Mouse (Mus musculus): ENCODE data around the gene Slc25a33. TPM values are rescaled to one million over a fixed set of nuclear protein-coding genes. Genes with fewer than 3 reads are reported as not detected.
"Not testable (repeated sequence)": the region's sequence is repeated elsewhere in the genome, so short reads cannot be mapped to it uniquely, and the experiment has no call there.

Gene Slc25a33
- polyA plus RNA-seq, 1 experiment from 2014 or later: 14.2 TPM

DNA sequence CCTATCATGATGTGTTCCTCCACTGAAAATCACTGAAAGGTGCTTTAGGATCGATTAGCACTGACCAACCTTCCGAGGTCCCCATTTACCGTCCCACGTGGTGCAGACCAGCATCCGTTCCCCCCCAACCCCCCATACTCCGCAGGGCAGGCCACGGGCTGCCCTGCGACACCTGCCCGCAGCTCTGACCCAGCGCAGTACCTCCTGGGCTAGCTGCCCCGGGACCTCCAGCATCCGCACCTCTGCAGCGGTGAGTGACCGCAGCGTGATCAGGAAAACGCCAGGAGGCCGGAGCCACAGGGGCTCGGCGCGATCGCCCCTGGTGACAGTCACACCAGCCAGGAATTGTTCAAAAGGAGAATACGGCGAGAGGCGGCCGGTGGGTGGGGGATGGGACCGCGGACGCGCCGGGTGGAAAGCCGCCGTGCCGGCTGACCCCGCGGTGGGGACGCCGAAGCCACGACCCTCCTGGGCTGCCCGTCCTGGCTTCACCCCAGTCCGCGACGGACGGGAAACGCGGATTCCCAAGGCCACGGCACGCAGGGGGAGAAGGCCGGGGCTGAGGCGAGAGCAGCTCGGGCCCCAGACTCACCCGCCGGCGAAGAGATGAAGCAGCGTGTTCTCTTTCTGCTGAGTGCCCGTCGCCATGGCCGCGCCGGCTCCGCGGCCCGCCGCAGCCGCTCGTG, 526 bp downstream of the Slc25a33 start:
- WGBS: under 1% methylated on average over 61 of the region's 65 CpGs
- H3K4me3 ChIP-seq (ENCODE audit: low read length): peak overlapping the region; percentile 77
- H3K9me3 ChIP-seq (ENCODE audit: low read length): no peaks in the 10 kb centered on the region
- H3K36me3 ChIP-seq (ENCODE audit: insufficient read depth, low read length): no peaks in the 10 kb centered on the region
- H3K27me3 ChIP-seq (ENCODE audit: insufficient read depth, low read length): no peaks in the 10 kb centered on the region
- ATAC-seq (ENCODE audit: low FRiP score, low TSS enrichment): peak; percentile 10
- H3K27ac ChIP-seq (ENCODE audit: low read length): peak overlapping the region; percentile 77
- peak overlapping the region; percentile 100 for H3K4me2 ChIP-seq (replicated peaks; ENCODE audit: low read depth, low read length)
- peak overlapping the region; percentile 82 for H3K9ac ChIP-seq (replicated peaks; ENCODE audit: low read length)
- peaks cover 31% of the 10 kb centered on the region for H3K4me1 ChIP-seq (ENCODE audit: insufficient read depth, low read length)

DNA sequence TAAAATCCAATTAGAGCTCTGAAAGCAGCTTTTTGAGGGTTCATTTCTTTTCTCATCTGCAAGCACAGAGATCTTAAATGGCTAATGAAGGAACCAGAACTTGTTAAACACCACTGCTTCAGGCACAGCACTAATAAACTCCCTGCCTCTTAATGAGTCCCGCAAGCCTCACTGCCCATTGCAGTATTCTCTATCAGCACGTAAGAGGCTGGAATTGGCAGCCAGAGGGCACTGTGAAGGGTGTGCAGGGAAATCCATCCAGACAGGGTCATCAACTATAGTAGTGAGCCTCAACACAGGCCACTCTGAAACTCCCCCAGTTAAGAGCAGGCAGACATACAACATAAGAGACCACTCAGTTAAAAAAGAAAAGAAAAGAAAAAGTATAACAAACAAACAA, 1.7 kb downstream of the Slc25a33 start:
- H3K4me2 ChIP-seq (replicated peaks; ENCODE audit: low read depth, low read length): peak overlapping the region; percentile 100; the same call in 1 of the 2 replicates
- H3K4me3 ChIP-seq (ENCODE audit: low read length): no peak overlapping the region
- H3K9ac ChIP-seq (replicated peaks; ENCODE audit: low read length): no peak overlapping the region
- WGBS: 30% methylated on average over 2 of the region's 2 CpGs
- ATAC-seq (ENCODE audit: low FRiP score, low TSS enrichment): no peak
- no peak overlapping the region for H3K27ac ChIP-seq (ENCODE audit: low read length)
- H3K9me3 ChIP-seq (ENCODE audit: low read length): no peaks in the 10 kb centered on the region
- H3K27me3 ChIP-seq (ENCODE audit: insufficient read depth, low read length): no peaks in the 10 kb centered on the region
- peaks cover 31% of the 10 kb centered on the region for H3K4me1 ChIP-seq (ENCODE audit: insufficient read depth, low read length)
- H3K36me3 ChIP-seq (ENCODE audit: insufficient read depth, low read length): no peaks in the 10 kb centered on the region

GRCm38 (mm10) chr4:149765201-149765600, 8.9 kb downstream of the Slc25a33 start:
- H3K4me1 ChIP-seq (ENCODE audit: insufficient read depth, low read length): no peaks in the 10 kb centered on the region
- no peak overlapping the region for H3K4me2 ChIP-seq (replicated peaks; ENCODE audit: low read depth, low read length)
- no peak for ATAC-seq (ENCODE audit: low FRiP score, low TSS enrichment)
- no peak overlapping the region for H3K9ac ChIP-seq (replicated peaks; ENCODE audit: low read length)
- 92% methylated on average over 5 of the region's 5 CpGs for WGBS
- H3K36me3 ChIP-seq (ENCODE audit: insufficient read depth, low read length): no peaks in the 10 kb centered on the region
- no peaks in the 10 kb centered on the region for H3K27me3 ChIP-seq (ENCODE audit: insufficient read depth, low read length)
- H3K9me3 ChIP-seq (ENCODE audit: low read length): no peaks in the 10 kb centered on the region
- H3K27ac ChIP-seq (ENCODE audit: low read length): no peak overlapping the region
- no peak overlapping the region for H3K4me3 ChIP-seq (ENCODE audit: low read length)

- Histone ChIP-seq H3K9me3 (ENCODE audit: low read length) (no peaks in the 10 kb centered on the region), H3K4me2 (replicated peaks; ENCODE audit: low read depth, low read length) (no peak overlapping the region), H3K4me1 (ENCODE audit: insufficient read depth, low read length) (no peaks in the 10 kb centered on the region), H3K27ac (ENCODE audit: low read length) (no peak overlapping the region), H3K4me3 (ENCODE audit: low read length) (no peak overlapping the region), H3K9ac (replicated peaks; ENCODE audit: low read length) (no peak overlapping the region), H3K27me3 (ENCODE audit: insufficient read depth, low read length) (no peaks in the 10 kb centered on the region), H3K36me3 (ENCODE audit: insufficient read depth, low read length) (no peaks in the 10 kb centered on the region)
- no peak for ATAC-seq (ENCODE audit: low FRiP score, low TSS enrichment)
- 75% methylated on average over 2 of the region's 2 CpGs for WGBS
Measured at GRCm38 (mm10) chr4:149763335-149763734, 10.7 kb downstream of the Slc25a33 start.

DNA sequence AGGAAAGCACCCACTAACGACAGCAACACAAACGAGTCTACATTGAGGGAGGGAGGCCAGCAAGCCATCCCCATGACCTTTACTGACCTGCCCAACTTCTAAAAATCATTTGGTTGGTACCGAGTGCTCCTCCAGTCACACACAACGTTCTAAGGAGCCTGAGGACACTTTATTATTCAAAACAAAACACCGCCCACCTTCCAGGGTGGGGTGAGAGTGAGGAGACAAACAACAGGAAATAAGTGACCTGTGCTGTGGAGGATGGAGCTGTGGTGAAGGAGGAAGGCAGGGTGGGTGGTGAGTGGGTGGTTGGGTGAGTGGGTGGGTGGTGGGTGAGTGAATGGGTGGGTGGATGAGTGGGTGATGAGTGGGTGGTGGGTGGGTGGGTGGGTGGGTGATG, 14.6 kb downstream of the Slc25a33 start:
- H3K27ac ChIP-seq (ENCODE audit: low read length): no peak overlapping the region

GRCm38 (mm10) chr4:149758423-149758822, 15.7 kb downstream of the Slc25a33 start:
- H3K27me3 ChIP-seq (ENCODE audit: insufficient read depth, low read length): no peaks in the 10 kb centered on the region
- no peak overlapping the region for H3K27ac ChIP-seq (ENCODE audit: low read length)
- H3K9ac ChIP-seq (replicated peaks; ENCODE audit: low read length): no peak overlapping the region
- ATAC-seq (ENCODE audit: low FRiP score, low TSS enrichment): no peak
- no peaks in the 10 kb centered on the region for H3K36me3 ChIP-seq (ENCODE audit: insufficient read depth, low read length)
- H3K4me3 ChIP-seq (ENCODE audit: low read length): no peak overlapping the region
- H3K9me3 ChIP-seq (ENCODE audit: low read length): no peaks in the 10 kb centered on the region
- no peaks in the 10 kb centered on the region for H3K4me1 ChIP-seq (ENCODE audit: insufficient read depth, low read length)
- H3K4me2 ChIP-seq (replicated peaks; ENCODE audit: low read depth, low read length): no peak overlapping the region
- 82% methylated on average over 6 of the region's 6 CpGs for WGBS

More for the DNA sequence above, 14.6 kb downstream of the Slc25a33 start:
- Histone ChIP-seq H3K4me2 (replicated peaks; ENCODE audit: low read depth, low read length) (no peak overlapping the region), H3K4me1 (ENCODE audit: insufficient read depth, low read length) (no peaks in the 10 kb centered on the region), H3K9me3 (ENCODE audit: low read length) (no peaks in the 10 kb centered on the region), H3K4me3 (ENCODE audit: low read length) (no peak overlapping the region), H3K9ac (replicated peaks; ENCODE audit: low read length) (no peak overlapping the region), H3K36me3 (ENCODE audit: insufficient read depth, low read length) (no peaks in the 10 kb centered on the region), H3K27me3 (ENCODE audit: insufficient read depth, low read length) (no peaks in the 10 kb centered on the region)
- ATAC-seq (ENCODE audit: low FRiP score, low TSS enrichment): no peak
- 52% methylated on average over 5 of the region's 5 CpGs for WGBS

DNA sequence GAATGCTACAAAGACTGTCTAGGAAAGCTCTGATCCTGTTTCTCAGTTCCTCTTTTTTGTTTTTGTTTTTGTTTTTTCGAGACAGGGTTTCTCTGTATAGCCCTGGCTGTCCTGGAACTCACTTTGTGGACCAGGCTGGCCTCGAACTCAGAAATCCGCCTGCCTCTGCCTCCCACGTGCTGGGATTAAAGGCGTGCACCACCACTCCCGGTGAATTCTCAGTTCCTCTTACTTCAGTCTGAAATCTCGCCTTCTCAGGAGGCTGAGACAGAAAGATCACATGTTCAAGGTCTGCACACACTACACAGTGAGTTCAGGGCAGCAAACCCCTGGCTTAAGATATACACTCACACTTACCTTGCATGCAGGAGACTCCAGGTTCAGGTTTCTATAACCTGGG, 17.5 kb downstream of the Slc25a33 start:
- H3K27ac ChIP-seq (ENCODE audit: low read length); H3K9ac ChIP-seq (replicated peaks; ENCODE audit: low read length); H3K27me3 ChIP-seq (ENCODE audit: insufficient read depth, low read length); H3K36me3 ChIP-seq (ENCODE audit: insufficient read depth, low read length); ATAC-seq (ENCODE audit: low FRiP score, low TSS enrichment); H3K4me3 ChIP-seq (ENCODE audit: low read length); H3K4me2 ChIP-seq (replicated peaks; ENCODE audit: low read depth, low read length); H3K4me1 ChIP-seq (ENCODE audit: insufficient read depth, low read length); H3K9me3 ChIP-seq (ENCODE audit: low read length): not testable (repeated sequence)
- WGBS: 91% methylated on average over 7 of the region's 7 CpGs

DNA sequence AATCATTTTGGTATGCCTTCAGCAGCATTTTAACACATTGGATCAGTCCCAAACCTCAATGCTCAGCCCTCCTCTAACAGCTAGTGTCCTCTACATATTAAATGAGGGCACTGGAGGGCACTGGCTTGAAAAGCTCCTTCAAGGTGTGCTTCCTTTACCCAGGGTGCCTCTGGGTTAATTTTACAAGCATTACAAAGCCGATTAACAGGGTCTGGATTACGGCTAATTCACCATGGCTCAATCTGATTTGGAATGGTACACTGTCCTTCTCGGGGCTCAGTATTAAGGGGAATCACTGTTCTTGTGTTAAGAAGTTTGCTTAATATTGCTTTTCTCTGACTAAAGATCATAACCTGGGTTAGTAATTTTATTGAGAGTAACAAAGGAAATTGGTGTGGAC, 21.2 kb downstream of the Slc25a33 start:
- H3K9ac ChIP-seq (replicated peaks; ENCODE audit: low read length): no peak overlapping the region
- ATAC-seq (ENCODE audit: low FRiP score, low TSS enrichment): no peak
- no peaks in the 10 kb centered on the region for H3K9me3 ChIP-seq (ENCODE audit: low read length)
- H3K27ac ChIP-seq (ENCODE audit: low read length): no peak overlapping the region
- no peaks in the 10 kb centered on the region for H3K27me3 ChIP-seq (ENCODE audit: insufficient read depth, low read length)
- WGBS: 74% methylated on average over 3 of the region's 3 CpGs
- no peaks in the 10 kb centered on the region for H3K4me1 ChIP-seq (ENCODE audit: insufficient read depth, low read length)
- no peak overlapping the region for H3K4me3 ChIP-seq (ENCODE audit: low read length)
- no peak overlapping the region for H3K4me2 ChIP-seq (replicated peaks; ENCODE audit: low read depth, low read length)
- 0 out of 2 replicates have a peak, but pooled peaks cover 6% of the 10 kb centered on the region for H3K36me3 ChIP-seq (ENCODE audit: insufficient read depth, low read length)

DNA sequence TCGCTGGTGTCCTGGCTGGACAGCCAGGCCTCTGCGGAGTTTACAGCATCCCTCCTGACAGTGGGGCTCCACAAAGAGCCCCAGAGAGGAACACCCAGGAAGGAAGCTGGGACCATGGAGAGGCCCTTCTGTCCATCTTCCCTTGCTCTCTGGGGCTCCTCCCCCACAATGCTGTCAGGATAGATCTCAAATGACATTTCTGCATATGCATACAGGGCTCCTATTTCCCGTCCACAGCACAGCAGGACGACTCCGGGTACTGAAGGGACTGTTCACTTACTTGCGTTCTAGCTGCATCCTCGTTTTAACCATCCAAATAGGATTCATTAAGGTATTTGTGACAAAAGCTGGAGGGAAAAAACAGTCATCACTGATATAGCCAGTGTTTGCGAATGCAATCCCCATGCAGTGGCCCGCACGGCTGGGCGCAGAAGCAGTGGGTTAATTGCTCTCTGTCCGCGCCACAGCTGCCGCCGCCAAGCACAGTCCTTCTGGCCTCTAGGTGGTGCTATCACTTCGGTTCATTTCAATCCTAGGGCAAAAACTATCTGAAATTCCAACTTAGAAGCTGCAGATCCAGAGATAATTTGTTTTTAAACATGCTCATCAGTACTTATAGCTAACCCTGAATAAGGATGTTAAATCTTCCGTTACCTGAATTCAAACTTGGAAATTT, 21.8 kb downstream of the Slc25a33 start:
- no peak overlapping the region for H3K4me2 ChIP-seq (replicated peaks; ENCODE audit: low read depth, low read length)
- H3K4me1 ChIP-seq (ENCODE audit: insufficient read depth, low read length): no peaks in the 10 kb centered on the region
- H3K36me3 ChIP-seq (ENCODE audit: insufficient read depth, low read length): 0 out of 2 replicates have a peak, but pooled peaks cover 6% of the 10 kb centered on the region
- no peak overlapping the region for H3K4me3 ChIP-seq (ENCODE audit: low read length)
- H3K9me3 ChIP-seq (ENCODE audit: low read length): no peaks in the 10 kb centered on the region
- no peak overlapping the region for H3K9ac ChIP-seq (replicated peaks; ENCODE audit: low read length)
- H3K27ac ChIP-seq (ENCODE audit: low read length): no peak overlapping the region
- no peak for ATAC-seq (ENCODE audit: low FRiP score, low TSS enrichment)
- no peaks in the 10 kb centered on the region for H3K27me3 ChIP-seq (ENCODE audit: insufficient read depth, low read length)
- whole genome bisulfite sequencing: 25% methylated on average over 17 of the region's 17 CpGs

DNA sequence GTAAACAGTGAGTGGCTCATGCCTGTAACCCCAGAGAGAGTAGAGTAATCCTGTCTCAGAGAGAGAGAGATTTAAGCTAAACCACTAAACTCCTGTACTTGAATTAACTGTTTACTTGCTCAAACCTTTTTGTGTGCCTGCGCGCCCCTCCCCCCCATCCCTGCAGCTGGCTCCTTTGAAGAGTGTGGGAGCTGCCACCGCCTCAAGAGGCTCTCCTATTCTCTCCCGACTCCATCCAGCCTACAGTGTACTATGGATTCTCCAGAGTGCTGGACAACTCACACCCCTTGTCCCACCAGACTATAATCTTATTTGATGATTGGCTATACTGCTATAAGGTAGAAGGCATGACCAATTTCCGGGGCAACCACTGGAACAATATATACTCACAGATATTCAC, 23.4 kb downstream of the Slc25a33 start:
- no peak for ATAC-seq (ENCODE audit: low FRiP score, low TSS enrichment)
- H3K27ac ChIP-seq (ENCODE audit: low read length): no peak overlapping the region
- H3K27me3 ChIP-seq (ENCODE audit: insufficient read depth, low read length): no peaks in the 10 kb centered on the region
- H3K9me3 ChIP-seq (ENCODE audit: low read length): no peaks in the 10 kb centered on the region
- WGBS: 44% methylated on average over 5 of the region's 5 CpGs
- H3K36me3 ChIP-seq (ENCODE audit: insufficient read depth, low read length): 0 out of 2 replicates have a peak, but pooled peaks cover 6% of the 10 kb centered on the region
- no peak overlapping the region for H3K9ac ChIP-seq (replicated peaks; ENCODE audit: low read length)
- no peaks in the 10 kb centered on the region for H3K4me1 ChIP-seq (ENCODE audit: insufficient read depth, low read length)
- no peak overlapping the region for H3K4me3 ChIP-seq (ENCODE audit: low read length)
- H3K4me2 ChIP-seq (replicated peaks; ENCODE audit: low read depth, low read length): no peak overlapping the region

Data from kidney, embryonic 16.5 days (tissue).